Mouse (Mus musculus): ENCODE measurements around the gene Rbfox1.

DNA sequence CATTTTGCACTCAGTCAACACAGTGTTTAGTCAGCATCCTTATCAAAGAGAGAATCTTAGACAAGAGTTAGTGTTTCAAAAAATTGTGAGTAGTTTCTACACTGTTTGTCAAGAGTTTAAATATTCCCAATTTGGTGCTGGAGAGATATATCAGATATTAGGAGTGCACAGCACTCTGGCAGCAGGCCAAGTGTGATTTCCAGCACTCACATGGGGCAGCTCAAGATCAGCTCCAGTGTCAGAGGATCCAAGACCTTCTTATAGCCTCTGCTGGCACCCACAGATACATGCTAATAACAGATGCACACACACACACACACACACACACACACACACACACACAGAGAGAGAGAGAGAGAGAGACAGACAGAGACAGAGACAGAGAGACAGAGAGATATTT, 424.8 kb downstream of the Rbfox1 start:
- TF ChIP-seq CTCF (IDR thresholded peaks at IDR 0.05; ENCODE audit: low read depth) (no peak), EP300 (optimal IDR thresholded peaks at IDR 0.05) (no peak)
